Comparison of ENCODE assay signal across 20 mouse cellular contexts in the genomic region with DNA sequence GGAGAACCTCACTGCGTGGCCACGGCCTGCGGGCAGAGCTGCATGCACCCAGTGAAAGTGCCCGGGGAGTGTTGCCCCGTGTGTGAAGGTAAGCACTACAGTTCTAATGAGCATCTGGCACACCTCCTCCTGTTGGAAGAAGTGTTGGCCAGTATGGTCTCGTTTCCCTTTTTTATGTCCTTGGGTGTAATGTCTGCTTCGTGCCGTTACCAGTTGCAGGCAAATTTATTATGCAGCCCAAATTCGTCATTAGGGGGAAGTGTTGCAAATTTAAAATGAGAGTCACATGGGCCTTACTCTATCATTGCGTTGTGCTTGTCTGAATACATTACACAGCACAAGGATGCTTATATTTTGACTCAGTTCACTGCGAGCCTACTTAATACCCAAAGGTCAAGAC.
"Had no signal": no experiment of that assay in that cellular context is flagged by ENCODE, and none has a peak within 500 bp of the region (broad histone marks: within the 10 kb centered on the region; RNA-seq: fewer than 3 reads in every experiment).

No protein-coding gene starts in this region.

- H3K27me3 ChIP-seq: liver, embryonic 13.5 days; liver, embryonic 15.5 days; megakaryocyte, embryonic 14.5 days; midbrain, embryonic 13.5 days had no signal

- H3K9me3 ChIP-seq: liver, embryonic 13.5 days; liver, embryonic 15.5 days; lung, embryonic 15.5 days; megakaryocyte, embryonic 14.5 days; midbrain, embryonic 13.5 days had no signal

- H3K4me1 ChIP-seq: lung, embryonic 15.5 days; midbrain, embryonic 13.5 days had no signal

- H3K9ac ChIP-seq: liver, embryonic 13.5 days; liver, embryonic 15.5 days; liver, postnatal 0 days; lung, embryonic 15.5 days; midbrain, embryonic 13.5 days had no signal

- H3K4me2 ChIP-seq: liver, embryonic 13.5 days; liver, embryonic 15.5 days; lung, embryonic 15.5 days; midbrain, embryonic 11.5 days; midbrain, embryonic 13.5 days had no signal

- H3K36me3 ChIP-seq: liver, embryonic 13.5 days; liver, embryonic 15.5 days; lung, embryonic 15.5 days had no signal

- ATAC-seq: liver, postnatal 0 days; lung, postnatal 0 days; midbrain, embryonic 13.5 days had no signal

- DNase-seq: liver, embryonic 13.5 days; liver, postnatal 0 days; lung, adult 2 months; lung, postnatal 14 days; lung, postnatal 36 days; retina, postnatal 1 day; right cerebral cortex, adult 18-20 months; right cerebral cortex, postnatal 25 days; right cerebral cortex, postnatal 4 days; spleen, adult 18-20 months; thymus, adult 18-20 months; thymus, postnatal 14 days; thymus, postnatal 36 days had no signal

- H3K27ac ChIP-seq: liver, embryonic 13.5 days; liver, embryonic 15.5 days; lung, embryonic 15.5 days; macrophage; midbrain, embryonic 13.5 days had no signal

- H3K4me3 ChIP-seq: liver, embryonic 13.5 days; liver, embryonic 15.5 days; lung, embryonic 15.5 days; megakaryocyte, embryonic 14.5 days; midbrain, embryonic 13.5 days had no signal
